Mouse (Mus musculus): Measurements from ENCODE around the gene Ylpm1. TPM values are rescaled to one million over a fixed set of nuclear protein-coding genes. Genes with fewer than 3 reads are reported as not detected.

Gene Ylpm1
- polyA plus RNA-seq, 1 experiment from 2014 or later, result 49.2 TPM

DNA sequence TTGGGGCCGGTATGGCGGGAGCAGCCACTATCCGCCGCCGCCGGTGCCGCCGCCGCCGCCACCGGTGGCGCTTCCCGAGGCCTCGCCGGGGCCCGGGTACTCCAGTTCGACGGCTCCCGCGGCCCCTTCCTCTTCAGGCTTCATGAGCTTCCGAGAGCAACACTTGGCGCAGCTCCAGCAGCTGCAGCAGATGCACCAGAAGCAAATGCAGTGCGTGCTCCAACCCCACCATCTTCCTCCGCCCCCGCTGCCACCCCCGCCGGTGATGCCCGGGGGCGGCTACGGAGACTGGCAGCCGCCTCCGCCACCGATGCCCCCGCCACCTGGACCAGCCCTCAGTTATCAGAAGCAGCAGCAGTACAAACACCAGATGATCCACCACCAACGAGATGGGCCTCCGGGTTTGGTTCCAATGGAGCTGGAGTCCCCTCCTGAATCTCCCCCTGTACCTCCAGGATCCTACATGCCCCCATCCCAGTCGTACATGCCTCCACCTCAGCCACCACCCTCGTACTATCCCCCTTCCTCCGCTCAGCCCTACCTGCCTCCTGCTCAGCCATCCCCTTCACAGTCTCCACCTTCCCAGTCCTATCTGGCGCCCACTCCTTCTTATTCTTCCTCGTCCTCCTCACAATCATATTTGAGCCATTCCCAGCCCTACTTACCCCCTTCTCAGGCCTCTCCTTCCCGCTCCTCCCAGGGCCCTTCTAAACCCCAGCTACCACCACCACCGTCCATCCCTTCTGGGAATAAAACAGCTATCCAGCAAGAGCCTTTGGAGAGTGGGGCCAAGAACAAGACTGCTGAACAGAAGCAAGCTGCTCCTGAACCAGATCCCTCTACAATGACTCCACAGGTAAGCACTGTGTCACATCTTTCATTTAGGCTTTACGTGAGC lies 629 bp downstream of the Ylpm1 start:
- Histone ChIP-seq H3K4me2 (ENCODE audit: low read depth, severe bottlenecking) (peak overlapping the region; percentile 95), H3K27ac (replicated peaks; ENCODE audit: low read depth, low read length) (peak overlapping the region; percentile 14; the same call in 1 of the 2 replicates), H3K4me1 (ENCODE audit: control insufficient read depth, insufficient read depth, low read length) (peaks cover 3% of the 10 kb centered on the region; the same call in 1 of the 2 replicates), H3K9me3 (ENCODE audit: control insufficient read depth, low read length) (no peaks in the 10 kb centered on the region), H3K27me3 (ENCODE audit: control insufficient read depth, insufficient read depth, low read length) (no peaks in the 10 kb centered on the region), H3K36me3 (ENCODE audit: control insufficient read depth, insufficient read depth, low read length) (no peaks in the 10 kb centered on the region), H3K4me3 (ENCODE audit: low read depth, low read length) (peak overlapping the region; percentile 98), H3K9ac (ENCODE audit: low read length) (peak overlapping the region; percentile 99)
- DNase-seq (ENCODE audit: low spot score), result peak; percentile 29
- WGBS, result 1% methylated on average over 43 of the region's 44 CpGs
- peak; percentile 41; the same call in 1 of the 2 replicates for ATAC-seq (ENCODE audit: insufficient number of reproducible peaks, low FRiP score, low TSS enrichment, low read depth)

DNA sequence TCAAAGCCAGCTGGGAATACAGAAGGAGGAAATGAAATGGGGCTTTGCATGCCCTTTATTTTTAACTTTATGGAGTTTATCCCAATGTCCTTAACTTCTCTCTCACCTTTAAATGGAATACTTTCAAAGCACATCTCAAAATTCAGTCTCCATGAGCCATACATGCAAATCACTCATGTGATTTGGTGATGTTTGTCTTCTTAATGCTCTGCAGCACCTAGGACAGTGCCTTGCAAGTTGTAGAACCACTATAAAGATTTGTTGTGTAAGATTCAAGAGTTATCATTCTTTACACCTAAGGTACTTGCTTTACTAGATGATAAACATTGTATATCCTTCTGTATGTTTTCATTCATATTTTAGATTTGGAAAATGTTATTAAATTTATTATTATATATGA lies 2.9 kb downstream of the Ylpm1 start:
- Histone ChIP-seq H3K4me2 (ENCODE audit: low read depth, severe bottlenecking) (peak overlapping the region; percentile 95; the same call in 1 of the 2 replicates), H3K4me1 (ENCODE audit: control insufficient read depth, insufficient read depth, low read length) (peaks cover 3% of the 10 kb centered on the region; the same call in 1 of the 2 replicates), H3K27ac (replicated peaks; ENCODE audit: low read depth, low read length) (no peak overlapping the region), H3K27me3 (ENCODE audit: control insufficient read depth, insufficient read depth, low read length) (no peaks in the 10 kb centered on the region), H3K36me3 (ENCODE audit: control insufficient read depth, insufficient read depth, low read length) (no peaks in the 10 kb centered on the region), H3K9ac (ENCODE audit: low read length) (no peak overlapping the region), H3K4me3 (ENCODE audit: low read depth, low read length) (no peak overlapping the region), H3K9me3 (ENCODE audit: control insufficient read depth, low read length) (no peaks in the 10 kb centered on the region)
- ATAC-seq (ENCODE audit: insufficient number of reproducible peaks, low FRiP score, low TSS enrichment, low read depth), result no peak
- DNase-seq (ENCODE audit: low spot score), result no peak

DNA sequence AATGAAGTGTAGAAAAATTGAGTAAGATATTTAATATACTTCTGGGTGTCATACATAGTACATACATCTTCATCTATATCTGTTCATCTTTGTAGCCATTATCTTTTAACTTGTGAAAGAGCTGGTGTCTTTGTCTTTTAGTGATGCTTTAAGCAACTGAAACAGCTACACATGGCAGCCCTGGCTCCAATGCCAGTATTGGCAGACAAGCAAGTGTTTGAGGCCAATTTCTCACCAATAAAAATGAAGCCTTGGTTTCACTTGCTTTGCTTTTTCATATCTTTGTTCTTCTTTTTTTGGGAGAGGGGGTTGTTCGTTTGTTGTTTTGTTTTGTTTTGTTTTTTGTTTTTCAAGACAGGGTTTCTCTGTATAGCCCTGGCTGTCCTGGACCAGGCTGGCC lies 10.1 kb downstream of the Ylpm1 start:
- no peaks in the 10 kb centered on the region for H3K9me3 ChIP-seq (ENCODE audit: control insufficient read depth, low read length)
- H3K4me3 ChIP-seq (ENCODE audit: low read depth, low read length), result no peak overlapping the region
- no peak overlapping the region for H3K9ac ChIP-seq (ENCODE audit: low read length)
- 90% methylated on average over 1 of the region's 1 CpGs for WGBS
- no peaks in the 10 kb centered on the region for H3K4me1 ChIP-seq (ENCODE audit: control insufficient read depth, insufficient read depth, low read length)
- no peak overlapping the region for H3K4me2 ChIP-seq (ENCODE audit: low read depth, severe bottlenecking)
- H3K36me3 ChIP-seq (ENCODE audit: control insufficient read depth, insufficient read depth, low read length), result no peaks in the 10 kb centered on the region
- no peak overlapping the region for H3K27ac ChIP-seq (replicated peaks; ENCODE audit: low read depth, low read length)
- no peaks in the 10 kb centered on the region for H3K27me3 ChIP-seq (ENCODE audit: control insufficient read depth, insufficient read depth, low read length)
- DNase-seq (ENCODE audit: low spot score), result no peak
- ATAC-seq (ENCODE audit: insufficient number of reproducible peaks, low FRiP score, low TSS enrichment, low read depth), result no peak

DNA sequence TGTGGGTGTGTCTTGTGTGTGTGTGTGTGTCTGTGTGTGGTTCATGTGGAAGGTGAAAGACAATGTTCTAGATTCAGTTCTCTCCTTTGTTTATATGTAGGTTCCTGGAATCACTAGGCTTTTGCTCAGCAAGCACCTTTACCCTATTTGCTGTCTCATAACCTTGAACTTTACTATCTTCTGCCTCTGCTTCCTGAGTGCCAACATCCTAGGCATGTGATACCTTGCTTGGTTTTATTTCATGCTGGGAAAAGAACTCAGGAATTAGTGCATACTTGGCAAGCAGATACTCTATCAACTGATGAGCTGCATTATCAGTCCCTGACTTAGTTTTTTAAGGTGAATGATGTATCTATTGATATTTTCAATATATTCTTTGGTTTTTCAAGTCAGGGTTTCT lies 10.9 kb downstream of the Ylpm1 start:
- no peak for ATAC-seq (ENCODE audit: insufficient number of reproducible peaks, low FRiP score, low TSS enrichment, low read depth)
- Histone ChIP-seq H3K4me1 (ENCODE audit: control insufficient read depth, insufficient read depth, low read length) (no peaks in the 10 kb centered on the region), H3K4me3 (ENCODE audit: low read depth, low read length) (no peak overlapping the region), H3K4me2 (ENCODE audit: low read depth, severe bottlenecking) (no peak overlapping the region), H3K36me3 (ENCODE audit: control insufficient read depth, insufficient read depth, low read length) (no peaks in the 10 kb centered on the region), H3K27ac (replicated peaks; ENCODE audit: low read depth, low read length) (no peak overlapping the region), H3K9ac (ENCODE audit: low read length) (no peak overlapping the region), H3K9me3 (ENCODE audit: control insufficient read depth, low read length) (no peaks in the 10 kb centered on the region), H3K27me3 (ENCODE audit: control insufficient read depth, insufficient read depth, low read length) (no peaks in the 10 kb centered on the region)
- DNase-seq (ENCODE audit: low spot score), result no peak

DNA sequence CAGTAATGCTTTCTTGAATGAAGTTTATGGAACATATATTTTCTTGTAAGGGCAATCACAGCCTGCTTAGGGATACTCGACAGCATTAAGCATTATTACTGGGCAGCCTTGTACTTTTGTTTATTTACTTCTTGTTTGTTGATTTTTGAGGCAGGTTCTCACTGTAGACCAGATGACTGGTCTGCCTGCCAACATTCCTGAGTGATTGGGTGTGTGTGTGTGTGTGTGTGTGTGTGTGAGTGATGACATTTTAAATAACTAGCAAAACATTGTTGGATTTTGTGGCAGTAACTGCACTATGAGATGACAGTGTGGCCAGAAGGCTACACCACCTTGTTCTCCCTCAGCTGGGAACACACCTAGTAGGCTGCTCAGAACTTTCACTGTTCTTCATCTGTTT lies 13.7 kb downstream of the Ylpm1 start:
- Histone ChIP-seq H3K4me3 (ENCODE audit: low read depth, low read length) (no peak overlapping the region), H3K9ac (ENCODE audit: low read length) (no peak overlapping the region), H3K36me3 (ENCODE audit: control insufficient read depth, insufficient read depth, low read length) (peaks cover 3% of the 10 kb centered on the region), H3K4me1 (ENCODE audit: control insufficient read depth, insufficient read depth, low read length) (no peaks in the 10 kb centered on the region), H3K27me3 (ENCODE audit: control insufficient read depth, insufficient read depth, low read length) (no peaks in the 10 kb centered on the region), H3K27ac (replicated peaks; ENCODE audit: low read depth, low read length) (no peak overlapping the region), H3K4me2 (ENCODE audit: low read depth, severe bottlenecking) (no peak overlapping the region), H3K9me3 (ENCODE audit: control insufficient read depth, low read length) (no peaks in the 10 kb centered on the region)
- DNase-seq (ENCODE audit: low spot score), result no peak
- 82% methylated on average over 1 of the region's 1 CpGs for WGBS
- ATAC-seq (ENCODE audit: insufficient number of reproducible peaks, low FRiP score, low TSS enrichment, low read depth), result no peak

DNA sequence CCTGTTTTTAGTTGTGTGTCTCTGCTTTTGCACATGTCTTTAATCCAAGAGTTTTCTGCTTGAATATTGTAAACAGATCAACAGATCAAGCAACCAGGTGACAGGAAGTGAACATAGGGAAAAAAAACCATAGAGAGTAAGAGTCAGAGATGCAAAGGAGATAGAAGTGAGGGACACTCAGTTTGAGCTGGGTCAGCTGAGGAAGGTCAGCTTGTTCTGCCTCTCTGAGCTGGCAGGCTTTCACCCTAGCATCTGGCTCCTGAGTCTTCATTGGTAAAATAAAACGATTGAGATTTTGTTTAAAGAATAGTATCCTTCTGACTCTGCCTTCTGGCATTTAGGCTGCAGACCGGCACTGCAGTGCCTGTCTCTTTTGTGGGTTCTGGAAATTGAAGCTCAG lies 14.4 kb downstream of the Ylpm1 start:
- no peak overlapping the region for H3K27ac ChIP-seq (replicated peaks; ENCODE audit: low read depth, low read length)
- no peak overlapping the region for H3K4me2 ChIP-seq (ENCODE audit: low read depth, severe bottlenecking)
- no peak for DNase-seq (ENCODE audit: low spot score)
- H3K4me1 ChIP-seq (ENCODE audit: control insufficient read depth, insufficient read depth, low read length), result no peaks in the 10 kb centered on the region
- ATAC-seq (ENCODE audit: insufficient number of reproducible peaks, low FRiP score, low TSS enrichment, low read depth), result no peak
- H3K4me3 ChIP-seq (ENCODE audit: low read depth, low read length), result no peak overlapping the region
- no peak overlapping the region for H3K9ac ChIP-seq (ENCODE audit: low read length)
- 94% methylated on average over 2 of the region's 2 CpGs for WGBS
- H3K36me3 ChIP-seq (ENCODE audit: control insufficient read depth, insufficient read depth, low read length), result peaks cover 9% of the 10 kb centered on the region
- H3K27me3 ChIP-seq (ENCODE audit: control insufficient read depth, insufficient read depth, low read length), result no peaks in the 10 kb centered on the region
- no peaks in the 10 kb centered on the region for H3K9me3 ChIP-seq (ENCODE audit: control insufficient read depth, low read length)

DNA sequence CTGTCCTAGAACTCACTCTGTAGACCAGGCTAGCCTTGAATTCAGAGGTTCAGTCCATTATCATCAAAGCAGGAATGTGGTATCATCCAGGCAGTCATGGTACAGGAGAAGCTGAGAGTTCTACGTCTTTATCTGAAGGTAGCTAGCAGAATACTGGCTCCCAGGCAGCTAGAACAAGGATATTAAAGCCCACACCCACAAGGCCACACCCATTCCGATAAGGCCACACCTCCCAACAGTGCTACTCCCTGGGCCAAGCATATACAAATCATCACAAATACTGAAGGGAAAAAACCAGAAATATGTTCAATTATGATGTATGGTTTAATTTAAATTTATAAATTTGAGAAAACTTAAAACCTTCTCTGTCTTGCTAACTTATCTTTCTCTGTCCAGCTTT lies 16.1 kb downstream of the Ylpm1 start:
- H3K4me1 ChIP-seq (ENCODE audit: control insufficient read depth, insufficient read depth, low read length), result no peaks in the 10 kb centered on the region
- H3K9ac ChIP-seq (ENCODE audit: low read length), result no peak overlapping the region
- no peaks in the 10 kb centered on the region for H3K27me3 ChIP-seq (ENCODE audit: control insufficient read depth, insufficient read depth, low read length)
- 90% methylated on average over 2 of the region's 2 CpGs for WGBS
- no peaks in the 10 kb centered on the region for H3K9me3 ChIP-seq (ENCODE audit: control insufficient read depth, low read length)
- no peak overlapping the region for H3K27ac ChIP-seq (replicated peaks; ENCODE audit: low read depth, low read length)
- DNase-seq (ENCODE audit: low spot score) (no peak), ATAC-seq (ENCODE audit: insufficient number of reproducible peaks, low FRiP score, low TSS enrichment, low read depth) (no peak)
- H3K36me3 ChIP-seq (ENCODE audit: control insufficient read depth, insufficient read depth, low read length), result peaks cover 9% of the 10 kb centered on the region
- H3K4me3 ChIP-seq (ENCODE audit: low read depth, low read length), result no peak overlapping the region
- no peak overlapping the region for H3K4me2 ChIP-seq (ENCODE audit: low read depth, severe bottlenecking)

DNA sequence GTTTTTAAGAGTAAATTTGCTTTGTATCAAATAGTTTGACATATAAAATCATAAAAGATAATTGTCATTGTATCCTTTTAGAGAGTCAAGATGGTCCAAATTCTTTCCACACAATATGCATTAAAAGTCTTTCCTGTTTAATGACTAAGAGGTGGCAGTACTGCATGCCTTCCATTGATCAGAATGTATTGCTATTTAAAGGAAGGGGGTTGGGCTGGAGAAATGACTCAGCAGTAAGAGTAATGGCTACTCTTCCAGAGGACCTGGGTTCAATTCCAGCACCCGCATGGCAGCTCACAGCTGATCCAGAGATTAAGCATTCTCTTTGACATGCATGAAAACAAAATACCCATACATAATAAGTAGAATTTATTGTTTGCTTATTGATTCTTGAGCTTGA lies 25.9 kb downstream of the Ylpm1 start:
- no peak for DNase-seq (ENCODE audit: low spot score)
- no peak overlapping the region for H3K27ac ChIP-seq (replicated peaks; ENCODE audit: low read depth, low read length)
- H3K4me2 ChIP-seq (ENCODE audit: low read depth, severe bottlenecking), result no peak overlapping the region
- ATAC-seq (ENCODE audit: insufficient number of reproducible peaks, low FRiP score, low TSS enrichment, low read depth), result no peak
- H3K9ac ChIP-seq (ENCODE audit: low read length), result no peak overlapping the region
- H3K4me3 ChIP-seq (ENCODE audit: low read depth, low read length), result no peak overlapping the region
- H3K36me3 ChIP-seq (ENCODE audit: control insufficient read depth, insufficient read depth, low read length), result no peaks in the 10 kb centered on the region
- no peaks in the 10 kb centered on the region for H3K9me3 ChIP-seq (ENCODE audit: control insufficient read depth, low read length)
- WGBS, result 96% methylated on average over 1 of the region's 1 CpGs
- H3K27me3 ChIP-seq (ENCODE audit: control insufficient read depth, insufficient read depth, low read length), result no peaks in the 10 kb centered on the region
- no peaks in the 10 kb centered on the region for H3K4me1 ChIP-seq (ENCODE audit: control insufficient read depth, insufficient read depth, low read length)
